Mouse (Mus musculus): ENCODE results near the gene Gm42420.

Gene Gm42420

DNA sequence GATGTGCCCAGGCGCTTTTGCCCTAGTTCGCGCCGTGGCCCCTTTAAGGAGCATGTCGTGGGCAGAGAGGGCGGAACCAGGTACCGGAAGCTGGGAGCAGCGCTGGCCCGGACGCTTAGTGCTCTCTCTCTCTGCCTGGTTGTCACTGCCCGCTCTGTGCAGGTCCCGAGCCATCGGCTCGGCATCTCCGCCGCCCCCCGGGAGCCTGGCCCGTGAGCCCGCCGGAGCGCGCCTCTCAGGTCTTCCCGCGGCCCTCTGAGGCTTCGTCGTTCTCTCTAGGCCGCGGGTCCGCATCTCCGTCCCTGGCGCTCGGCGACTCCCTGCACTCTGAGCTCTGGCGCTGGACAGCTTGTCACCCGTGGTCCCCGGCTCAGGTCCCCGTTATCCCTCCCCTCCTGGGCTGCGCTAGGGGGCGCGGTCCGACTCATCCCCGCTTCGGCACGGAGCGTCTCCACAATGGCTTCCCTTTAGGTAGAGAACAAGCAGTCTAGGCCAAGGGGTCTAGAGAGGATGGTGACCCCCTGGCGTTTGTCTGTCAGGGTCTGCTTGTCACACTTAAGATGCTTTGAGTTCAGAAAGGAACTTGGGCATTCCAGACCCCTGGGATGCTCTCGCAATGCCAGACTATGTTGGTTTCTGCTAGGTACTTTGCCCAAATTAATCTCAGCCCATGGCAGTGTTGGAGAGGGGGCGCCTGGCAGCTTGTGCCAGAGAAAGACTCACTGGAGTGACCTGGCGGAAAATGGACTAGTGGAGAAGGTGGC, 11.6 kb upstream of the Gm42420 start, which contains the start of gene Adck2:
Gene Adck2, plus strand, starts transcription at position 83 of the 764 bp plus-strand sequence.
- DNase-seq (ENCODE audit: low spot score in 2 of 2), result peak; percentile 75 to 86

DNA sequence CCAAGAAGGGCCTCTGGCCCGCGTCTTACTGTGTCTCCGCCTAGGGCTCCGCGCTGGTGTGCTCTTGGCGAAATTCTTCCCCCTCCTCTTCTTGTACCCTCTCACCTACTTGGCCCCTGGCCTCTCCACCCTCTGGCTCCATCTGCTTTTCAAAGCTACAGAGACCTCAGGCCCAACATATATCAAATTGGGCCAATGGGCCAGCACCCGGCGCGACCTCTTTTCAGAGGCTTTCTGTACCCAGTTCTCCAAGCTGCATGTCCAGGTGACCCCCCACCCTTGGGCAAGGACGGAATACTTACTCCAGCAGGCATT, 11.0 kb upstream of the Gm42420 start:
- no peak for DNase-seq (ENCODE audit: low spot score in 2 of 2)

DNA sequence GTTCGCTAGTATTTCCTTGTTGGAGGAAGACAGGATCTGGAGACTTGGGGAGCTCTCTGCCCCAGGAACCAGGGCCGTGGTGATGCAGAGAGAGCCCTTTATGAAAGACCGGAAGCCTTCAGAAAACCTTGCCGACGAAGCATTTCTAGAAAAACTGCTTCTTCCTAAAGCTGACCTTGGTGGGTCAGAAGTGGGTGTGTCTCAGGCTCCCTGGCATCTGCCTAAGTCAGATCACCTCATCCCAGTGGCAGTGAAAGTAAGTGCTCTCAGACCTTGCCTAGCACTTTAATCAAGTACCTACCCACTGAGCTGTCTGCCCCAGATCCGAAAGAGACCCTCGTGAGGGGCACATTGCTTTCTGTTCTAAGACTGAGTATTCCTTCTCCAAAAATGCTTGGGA, 10.6 kb upstream of the Gm42420 start:
- no peak for DNase-seq (ENCODE audit: low spot score in 2 of 2)

DNA sequence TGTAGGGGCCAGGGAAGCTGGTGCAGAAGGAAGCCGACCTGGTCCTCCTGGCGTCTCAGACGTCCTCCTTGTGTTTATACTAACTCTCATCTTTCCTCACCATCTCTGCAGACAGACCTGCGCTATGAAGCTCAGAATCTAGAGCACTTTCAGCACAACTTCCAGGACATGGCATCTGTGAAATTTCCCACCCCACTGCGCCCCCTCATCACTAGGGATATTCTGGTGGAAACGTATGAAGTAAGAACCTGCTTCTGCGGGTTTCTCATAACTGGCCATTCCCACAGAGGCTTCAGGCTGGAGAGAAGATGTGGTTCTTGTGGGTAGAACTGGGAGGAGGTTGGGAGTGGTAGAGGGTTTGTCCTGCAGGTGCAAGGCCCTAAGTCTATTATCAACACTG, 6.0 kb upstream of the Gm42420 start:
- DNase-seq (ENCODE audit: low spot score in 2 of 2), result no peak

DNA sequence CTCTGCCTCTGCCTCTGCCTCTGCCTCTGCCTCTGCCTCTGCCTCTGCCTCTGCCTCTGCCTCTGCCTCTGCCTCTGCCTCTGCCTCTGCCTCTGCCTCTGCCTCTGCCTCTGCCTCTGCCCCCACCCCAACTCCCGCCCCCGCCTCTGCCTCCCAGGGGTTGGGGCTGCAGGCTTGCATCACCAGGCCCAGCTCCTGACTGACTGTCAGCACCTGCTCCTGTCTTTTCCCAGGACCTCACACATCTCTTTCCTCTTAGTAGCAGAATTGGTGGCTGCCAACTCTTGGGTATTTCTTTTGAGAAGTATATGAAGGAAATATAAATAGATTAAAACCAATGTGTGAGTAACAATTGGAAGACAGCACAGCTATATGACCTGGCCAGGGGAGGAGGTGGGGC, 5.0 kb upstream of the Gm42420 start:
- DNase-seq (ENCODE audit: low spot score in 2 of 2), result no peak

DNA sequence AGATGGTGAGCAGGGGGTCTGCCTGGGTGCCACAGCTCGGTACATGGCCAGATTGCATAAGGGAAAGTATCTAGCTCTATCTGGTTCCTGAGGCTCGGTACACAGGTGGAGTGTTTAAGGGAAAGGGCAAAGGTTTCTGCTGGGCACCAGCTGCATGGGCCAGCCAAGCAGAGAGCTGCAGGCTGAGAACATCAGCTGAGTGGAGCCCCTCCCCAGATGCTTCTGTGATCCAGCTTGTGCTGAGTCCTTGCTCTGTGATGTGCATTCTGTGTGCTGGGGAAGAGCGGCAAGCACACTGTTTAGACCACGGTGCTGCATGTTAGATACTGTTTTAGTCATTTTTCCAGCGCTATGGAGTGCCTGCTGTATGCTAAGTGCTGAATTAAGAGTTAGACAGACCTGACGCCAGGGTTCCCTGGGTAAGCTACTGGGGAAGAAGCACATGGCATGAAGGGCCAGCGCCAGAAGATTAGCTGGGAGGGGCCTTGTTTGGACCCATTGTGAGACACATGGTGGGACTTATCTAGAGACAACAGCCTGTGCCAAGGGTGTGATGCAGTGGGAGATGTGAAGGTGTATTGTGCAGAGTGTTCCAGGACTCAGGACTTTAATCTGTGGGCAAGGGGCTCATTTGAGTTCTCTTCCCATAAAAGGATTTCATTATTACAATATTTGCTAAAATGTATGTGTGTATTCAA, 4.3 kb upstream of the Gm42420 start:
- peak in 1 of 2 experiments; percentile 26 for DNase-seq (ENCODE audit: low spot score in 2 of 2)

DNA sequence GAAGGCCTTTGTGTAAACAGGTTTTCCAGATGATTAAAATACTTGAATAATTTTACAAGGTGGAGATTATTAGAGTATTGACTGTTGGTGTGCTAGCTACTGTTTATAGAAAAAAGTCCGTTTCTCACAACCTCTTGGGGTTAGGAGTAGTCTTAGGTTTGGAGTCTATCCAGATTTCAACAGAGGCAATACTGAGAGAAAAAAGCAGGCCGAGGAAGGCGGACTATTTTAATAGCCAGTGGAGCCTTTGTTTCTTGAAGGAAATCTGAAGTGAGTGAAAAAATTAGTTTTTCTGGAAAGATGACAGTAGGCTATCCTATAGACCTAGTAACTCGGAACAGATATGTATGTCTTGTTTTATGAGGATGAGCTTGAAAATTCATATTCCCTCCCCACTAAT, 5.9 kb downstream of the Gm42420 start:
- no peak for DNase-seq (ENCODE audit: low spot score in 2 of 2)

DNA sequence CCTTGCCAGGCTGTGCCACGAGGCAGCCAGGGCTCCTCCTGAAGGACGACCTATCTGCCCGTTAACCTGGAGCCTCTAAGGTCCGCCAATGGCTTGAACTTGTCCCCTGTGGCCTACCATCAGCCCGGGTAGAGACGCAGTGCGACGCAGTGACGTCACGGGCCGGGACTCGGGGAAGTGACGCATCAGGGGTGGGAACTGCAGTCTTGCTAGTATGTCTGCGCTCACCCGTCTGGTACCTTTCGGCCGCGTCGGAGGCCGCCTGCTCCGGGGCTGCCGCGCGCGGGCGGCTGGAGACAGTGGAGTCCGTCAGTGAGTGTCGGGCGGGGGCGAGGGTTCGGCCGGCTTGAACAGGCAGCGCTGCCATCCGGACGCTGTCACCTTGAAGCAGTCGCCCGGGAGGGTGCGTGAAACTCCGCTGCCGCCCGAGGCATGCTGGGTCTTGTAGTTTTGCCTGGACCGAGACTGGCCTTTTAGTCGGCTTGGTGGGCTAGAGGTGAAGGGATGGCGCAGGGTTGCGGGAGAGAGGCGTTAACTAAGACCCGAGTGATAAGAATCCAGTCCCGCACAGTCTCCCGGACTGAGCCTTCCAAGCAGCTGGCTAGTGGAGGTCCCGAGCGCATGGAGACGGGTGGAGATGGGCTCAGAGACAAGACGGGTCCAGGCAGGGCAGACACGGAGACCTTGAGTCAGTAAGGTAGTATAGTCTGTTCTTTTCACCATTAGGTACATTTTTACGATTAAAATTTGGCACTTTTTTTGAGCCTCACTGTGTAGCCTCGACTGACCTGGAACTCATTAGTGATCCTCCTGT, 7.1 kb downstream of the Gm42420 start, which contains the start of gene Ndufb2:
Gene Ndufb2, plus strand, starts transcription at position 174 of the 814 bp plus-strand sequence.
- peak; percentile 89 to 95 for DNase-seq (ENCODE audit: low spot score in 2 of 2)

DNA sequence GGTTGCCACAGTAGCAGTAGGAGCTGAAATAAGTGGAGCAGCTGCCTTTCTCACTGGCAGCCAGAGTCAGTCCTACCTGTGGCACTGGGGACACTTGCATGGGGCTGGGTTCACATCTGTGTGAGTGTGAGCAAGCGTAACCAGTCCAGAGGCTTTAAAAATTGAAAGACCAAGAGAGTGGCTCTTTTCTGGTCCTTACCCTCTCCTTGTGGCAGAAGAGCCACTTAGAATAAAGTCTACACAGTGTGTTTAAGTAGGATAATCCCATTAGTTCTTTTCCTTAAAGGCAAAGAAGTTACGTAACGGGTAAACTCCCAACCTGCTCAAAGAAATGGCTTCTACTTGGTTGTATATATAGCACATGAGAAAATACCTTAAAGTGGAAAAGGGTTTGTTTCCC, 15.3 kb downstream of the Gm42420 start:
- DNase-seq (ENCODE audit: low spot score in 2 of 2), result no peak

DNA sequence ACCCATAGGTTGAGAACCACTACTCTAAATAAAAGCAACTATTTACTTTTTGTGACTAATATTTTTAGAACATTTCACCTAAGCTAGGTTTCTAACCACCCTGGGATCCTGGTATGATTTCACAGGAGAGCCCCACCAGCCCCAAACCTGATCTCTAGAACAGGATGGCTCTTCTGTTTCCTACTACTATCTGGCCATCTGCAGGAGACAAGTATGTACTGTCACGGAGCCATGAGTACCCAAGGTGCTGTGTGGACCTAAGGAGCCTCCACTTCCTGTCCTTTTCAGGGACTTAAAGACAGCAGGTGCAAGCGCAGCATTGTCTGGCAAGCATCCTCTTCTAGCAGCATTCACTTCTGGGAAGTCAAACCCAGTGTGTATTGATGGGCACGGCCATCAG, 16.3 kb downstream of the Gm42420 start:
- no peak for DNase-seq (ENCODE audit: low spot score in 2 of 2)

DNA sequence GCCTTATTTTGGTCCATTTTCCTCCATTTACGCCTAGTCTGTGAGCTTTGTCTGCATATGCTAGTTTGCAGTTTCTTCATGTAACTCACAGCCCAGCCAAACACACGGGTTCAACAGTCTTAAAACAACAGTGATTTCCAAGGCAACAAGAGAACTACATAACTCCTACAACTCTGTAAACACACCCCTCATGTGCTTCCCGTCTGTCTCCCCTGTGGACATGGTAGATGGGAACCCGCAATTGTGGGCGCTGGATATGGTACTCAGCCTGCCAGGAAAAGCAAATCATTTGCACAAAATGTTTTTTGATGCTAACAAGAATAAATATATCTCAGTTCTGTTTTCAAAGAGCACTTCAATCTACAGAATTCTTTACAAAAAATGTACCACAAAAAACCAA, 19.0 kb downstream of the Gm42420 start:
- no peak for DNase-seq (ENCODE audit: low spot score in 2 of 2)

DNA sequence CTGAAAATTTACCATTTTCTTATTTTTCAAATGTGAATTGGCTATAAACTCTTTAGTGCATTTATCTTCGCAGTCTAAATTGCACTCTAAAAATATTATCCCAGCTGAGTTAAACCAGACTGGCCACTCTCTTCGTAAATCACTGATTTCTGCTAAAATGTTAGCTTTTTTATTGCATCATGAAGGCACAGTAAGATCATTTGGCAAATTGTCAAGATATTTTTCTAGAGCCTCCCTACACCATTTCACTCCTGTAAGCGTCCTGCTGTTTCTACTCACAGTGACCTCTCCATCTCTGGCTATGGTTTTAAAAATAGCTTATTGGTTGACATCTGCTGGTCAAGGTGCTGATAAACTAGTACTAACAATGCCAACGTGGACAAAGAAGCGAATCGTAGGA, 20.5 kb downstream of the Gm42420 start:
- no peak for DNase-seq (ENCODE audit: low spot score in 2 of 2)

DNA sequence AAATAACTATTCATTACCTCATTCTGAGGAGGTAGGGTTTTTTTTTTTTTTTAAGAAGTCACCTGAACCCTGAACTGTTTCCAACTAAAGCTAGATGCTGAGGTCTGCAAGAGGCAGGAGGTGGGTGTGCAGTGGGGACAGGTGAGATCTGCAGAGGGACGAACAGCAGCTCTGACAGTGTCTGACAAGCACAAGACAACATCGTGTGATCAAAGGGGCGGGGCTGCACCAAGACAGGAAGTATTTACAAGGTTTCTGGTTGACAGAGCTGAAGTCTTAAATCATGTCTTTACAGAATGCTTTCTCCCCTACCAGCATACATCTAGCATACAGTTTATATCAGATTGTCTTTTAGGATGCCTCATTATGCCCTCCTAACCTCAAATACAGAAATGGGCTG, 21.3 kb downstream of the Gm42420 start:
- no peak for DNase-seq (ENCODE audit: low spot score in 2 of 2)

DNA sequence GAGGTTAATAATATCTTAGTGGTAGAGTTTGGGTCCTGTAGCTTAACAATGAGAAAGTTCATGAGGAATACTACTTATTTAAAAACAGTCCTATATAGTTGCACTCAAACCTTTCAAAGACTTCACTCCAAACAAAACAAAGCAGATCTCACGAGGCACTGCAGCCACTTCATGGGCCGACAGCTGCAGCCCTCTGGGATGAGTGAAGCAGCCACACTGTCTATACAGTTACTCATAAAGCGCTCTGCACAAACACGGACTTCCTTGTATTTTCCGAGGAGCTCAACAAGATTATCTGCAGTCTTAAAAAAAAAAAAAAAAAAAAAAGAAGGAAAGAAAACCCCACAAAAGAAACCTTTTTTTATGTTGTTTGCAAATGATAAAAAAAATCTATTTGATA, 21.8 kb downstream of the Gm42420 start:
- no peak for DNase-seq (ENCODE audit: low spot score in 2 of 2)

DNA sequence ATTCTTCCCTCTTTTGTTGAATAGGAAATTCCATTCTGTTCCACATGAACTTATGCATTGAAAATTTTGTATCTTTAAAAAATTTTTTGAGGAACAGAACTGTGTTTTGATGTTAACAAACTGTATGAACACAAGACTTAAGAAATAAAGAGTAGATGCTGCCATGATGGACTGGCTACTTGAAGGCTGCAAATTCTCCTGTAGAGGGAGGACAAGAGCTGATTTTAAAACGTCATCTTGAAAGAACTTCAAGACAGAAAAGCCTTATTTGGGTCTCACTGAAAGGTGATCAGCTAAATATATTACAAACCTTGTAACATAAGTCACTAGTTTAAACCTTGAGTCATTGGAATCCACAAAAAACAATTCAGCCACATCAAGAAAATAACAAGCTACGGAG, 24.7 kb downstream of the Gm42420 start:
- DNase-seq (ENCODE audit: low spot score in 2 of 2), result no peak

DNA sequence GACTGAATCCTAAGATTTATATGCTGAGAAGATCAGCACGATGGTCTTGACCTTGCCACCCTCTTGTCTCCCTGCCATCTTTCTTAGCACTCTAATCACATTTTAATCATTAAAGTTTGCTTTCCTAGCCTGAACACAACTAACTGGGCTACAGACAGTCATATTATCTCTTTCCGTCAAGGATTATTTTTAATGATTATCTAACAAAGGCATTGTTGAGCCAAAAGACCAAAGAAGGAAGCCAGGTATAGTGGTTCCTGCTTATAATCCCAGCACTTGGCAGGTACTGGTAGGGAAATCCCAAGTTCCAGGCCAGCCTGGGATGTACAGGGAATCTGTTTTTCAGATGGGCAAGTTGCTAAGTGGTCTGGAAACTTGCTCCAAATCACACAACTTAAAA, 25.7 kb downstream of the Gm42420 start:
- no peak for DNase-seq (ENCODE audit: low spot score in 2 of 2)

Measured in spleen, postnatal 4 days (tissue).